Mouse (Mus musculus) CD4-positive helper T cell, adult 2 months (primary cell): ENCODE results near the gene Gm648.
"Not testable (repeated sequence)": the region's sequence is repeated elsewhere in the genome, so short reads cannot be mapped to it uniquely, and the experiment has no call there.

Source experiments
- DNase-seq: peaks from one replicate; pipeline ENCODE4 v3.0.0-alpha.2; 2012; ENCODE audit warnings: low read depth, missing footprints, low spot score

Gm648 gene

GRCm38 (mm10) chrX:56549506-56549905, at the start of gene Gm648:
Gene Gm648 (minus strand): TSS chrX:56549606.
- no peak for DNase-seq

DNA sequence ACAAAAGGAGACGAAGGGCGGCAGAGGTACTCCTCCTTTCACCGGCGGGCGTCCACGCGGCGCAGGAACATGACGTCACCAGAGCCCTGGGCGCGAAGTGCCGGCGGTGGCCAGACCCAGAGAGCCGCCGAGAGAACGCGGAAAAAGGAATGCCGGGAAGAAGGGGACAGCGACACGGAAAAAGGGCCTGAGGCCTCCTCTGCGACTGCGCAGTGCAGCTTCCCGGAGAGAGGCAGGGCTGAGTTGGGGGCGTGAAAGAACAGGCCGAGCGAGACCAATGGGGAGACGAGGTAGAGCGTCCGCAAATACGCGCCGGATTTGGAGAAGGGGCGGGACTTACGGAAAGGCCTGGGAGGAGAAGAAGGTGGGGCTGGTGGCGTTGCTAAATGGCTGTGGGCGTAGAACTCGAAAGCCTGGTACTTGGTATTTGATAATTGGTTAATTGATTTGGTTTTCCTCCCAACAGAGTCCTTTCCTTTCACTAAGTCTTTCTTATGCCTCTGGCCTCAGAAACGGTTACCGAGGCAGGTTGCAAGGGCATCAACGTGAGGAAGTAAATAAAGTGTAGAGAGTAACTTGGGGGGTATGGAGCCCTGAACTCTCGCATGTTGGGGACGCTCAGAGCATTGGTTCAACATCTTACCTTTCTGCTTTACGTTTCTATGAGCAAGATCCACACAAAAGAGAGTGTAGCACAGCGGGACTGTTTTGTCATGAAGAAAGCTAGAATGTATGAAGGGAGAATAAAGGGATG, 48.7 kb upstream of the Gm648 start, which contains the start of gene Mmgt1:
Gene Mmgt1, minus strand, starts transcription at position 183 of the 754 bp plus-strand sequence.
- peak; percentile 94 for DNase-seq

GRCm38 (mm10) chrX:56597219-56597886, 47.9 kb upstream of the Gm648 start:
- DNase-seq = no peak

DNA sequence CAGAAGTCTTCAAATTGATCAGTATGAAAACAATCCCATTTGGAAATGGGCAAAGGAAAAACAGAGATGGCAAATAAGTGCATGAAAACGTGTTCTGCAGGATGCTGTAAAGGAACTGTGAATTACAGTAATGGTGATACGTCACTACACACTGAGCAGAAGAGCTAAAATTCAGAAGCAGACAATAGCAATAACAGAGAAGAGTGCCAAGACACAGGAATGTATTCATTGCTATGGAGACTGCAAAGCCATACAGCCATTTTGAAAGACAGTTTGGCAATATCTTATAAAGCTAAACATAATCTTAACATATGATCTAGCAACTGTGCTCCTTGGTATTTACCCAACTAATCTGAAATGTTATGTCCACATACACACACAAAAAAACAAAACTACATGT, 28.8 kb upstream of the Gm648 start:
- no peak for DNase-seq

GRCm38 (mm10) chrX:56572465-56572864, 23.1 kb upstream of the Gm648 start:
- peak; percentile 34 for DNase-seq

DNA sequence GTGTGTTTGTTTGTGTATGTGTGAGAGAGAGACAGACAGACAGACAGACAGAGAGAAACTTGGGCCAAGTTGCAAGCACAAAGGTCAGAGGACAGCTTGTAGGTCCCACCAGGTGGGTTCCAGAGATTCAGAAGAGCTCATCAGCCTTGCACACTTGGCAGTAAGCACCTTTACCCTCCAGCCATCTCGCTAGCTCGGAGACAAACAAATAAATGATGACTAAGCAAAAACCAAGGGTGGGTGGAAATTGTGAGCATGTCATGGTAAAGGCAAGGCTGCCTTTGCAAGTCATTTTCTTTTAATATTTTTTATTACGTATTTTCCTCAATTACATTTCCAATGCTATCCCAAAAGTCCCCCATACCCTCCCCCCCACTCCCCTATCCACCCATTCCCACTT, 4.2 kb upstream of the Gm648 start:
- no peak for DNase-seq

DNA sequence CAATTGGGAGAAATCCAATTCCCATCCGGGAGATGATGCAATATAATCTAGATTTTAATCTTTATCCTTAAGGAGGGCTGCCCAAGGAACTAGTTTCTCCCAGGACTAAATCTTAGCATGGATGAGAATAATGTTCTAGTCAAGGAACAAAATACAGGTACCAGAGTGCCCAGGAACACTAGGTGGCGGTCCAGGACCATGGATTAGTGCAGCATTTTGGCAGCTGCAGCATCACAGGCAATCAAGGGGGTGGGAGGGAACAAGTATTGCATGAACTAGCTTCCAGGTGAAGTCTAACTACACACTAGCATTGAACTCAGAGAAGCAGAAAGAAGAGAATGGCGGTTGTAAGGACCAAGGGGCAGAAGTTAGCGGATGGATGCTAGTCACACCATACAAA, 12.2 kb downstream of the Gm648 start:
- DNase-seq = no peak

GRCm38 (mm10) chrX:56531266-56531665, 18.1 kb downstream of the Gm648 start:
- DNase-seq = peak; percentile 42

DNA sequence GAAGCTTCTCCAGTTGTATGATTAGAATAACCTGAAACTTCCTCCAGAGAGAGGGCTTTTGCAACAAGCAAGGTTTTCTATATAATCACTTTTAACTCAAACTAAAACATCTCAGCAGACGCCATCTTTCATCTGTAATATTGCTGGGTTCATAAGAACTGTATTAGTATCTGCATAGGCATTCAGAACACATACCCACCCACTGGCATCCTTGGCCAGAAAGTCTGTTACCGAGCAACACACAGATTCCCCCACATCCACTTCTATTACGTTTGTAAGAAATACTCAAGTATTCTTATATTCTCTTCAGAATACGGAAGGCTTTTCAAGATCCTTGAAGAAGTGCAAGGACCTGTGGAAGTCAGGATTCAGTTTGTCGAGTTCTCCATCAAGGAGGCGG, 25.0 kb downstream of the Gm648 start, which contains the start of gene Gm10477:
Gene Gm10477, plus strand, starts transcription at position 301 of the 400 bp plus-strand sequence.
- not testable (repeated sequence) for DNase-seq

- no peak for DNase-seq
Observed at GRCm38 (mm10) chrX:56497241-56497640, 52.2 kb downstream of the Gm648 start.
